Comparison of ENCODE assay signal across 27 mouse cellular contexts in genomic region chr7:138222951-138223350, GRCm38 (mm10).
"Had no signal": no experiment of that assay in that cellular context is flagged by ENCODE, and none has a peak within 500 bp of the region (broad histone marks: within the 10 kb centered on the region; RNA-seq: fewer than 3 reads in every experiment).

No protein-coding gene starts in this region.

- H3K4me3 ChIP-seq: heart, embryonic 10.5 days; heart, embryonic 12.5 days; heart, embryonic 13.5 days; heart, embryonic 15.5 days; hindbrain, embryonic 10.5 days; hindbrain, embryonic 12.5 days; hindbrain, embryonic 13.5 days; hindbrain, embryonic 15.5 days; intestine, embryonic 15.5 days; kidney, embryonic 15.5 days; layer of hippocampus, adult 2 months had no signal

- DNase-seq: heart, postnatal 10 days; heart, postnatal 14 days; heart, postnatal 36 days; heart, postnatal 4 days; kidney, adult 11 months; kidney, adult 18-20 months; kidney, adult 2 months; kidney, adult 8-10 months; kidney, adult 9 months; kidney, postnatal 10 days; kidney, postnatal 14 days; kidney, postnatal 25 days; kidney, postnatal 36 days; kidney, postnatal 4 days; layer of hippocampus, adult 9-11 months; layer of hippocampus, postnatal 36 days had no signal

- H3K4me1 ChIP-seq: heart, embryonic 12.5 days; heart, embryonic 13.5 days; heart, embryonic 15.5 days; intestine, embryonic 15.5 days; kidney, embryonic 15.5 days had no signal
